Mouse (Mus musculus) mesoderm, embryonic 11.5 days (tissue): Measurements from ENCODE around the gene Myl3.

Experiments
- DNase-seq: peaks from one replicate; pipeline ENCODE4 v3.0.0-alpha.2; 2012; ENCODE audit warnings: low read depth, low spot score

Gene Myl3

DNA sequence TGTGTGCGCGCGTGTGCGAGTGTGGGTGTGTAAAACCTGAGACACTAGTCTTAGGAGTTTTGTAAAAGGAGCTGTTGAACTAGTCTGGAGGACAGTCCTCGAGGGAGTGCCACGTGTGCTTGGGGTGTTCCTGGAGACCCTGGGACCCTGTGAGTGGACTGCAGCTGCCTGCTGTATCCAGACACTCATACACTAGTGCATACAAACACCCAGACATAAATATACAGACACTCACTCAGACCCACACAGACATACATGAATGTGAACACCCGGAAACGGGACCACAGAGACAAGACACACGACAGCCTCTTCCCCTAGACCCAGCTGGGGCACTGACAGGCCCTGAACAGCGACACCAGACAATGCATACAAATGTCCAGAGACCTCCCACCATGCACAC, 21.1 kb downstream of the Myl3 start:
- DNase-seq, result no peak

DNA sequence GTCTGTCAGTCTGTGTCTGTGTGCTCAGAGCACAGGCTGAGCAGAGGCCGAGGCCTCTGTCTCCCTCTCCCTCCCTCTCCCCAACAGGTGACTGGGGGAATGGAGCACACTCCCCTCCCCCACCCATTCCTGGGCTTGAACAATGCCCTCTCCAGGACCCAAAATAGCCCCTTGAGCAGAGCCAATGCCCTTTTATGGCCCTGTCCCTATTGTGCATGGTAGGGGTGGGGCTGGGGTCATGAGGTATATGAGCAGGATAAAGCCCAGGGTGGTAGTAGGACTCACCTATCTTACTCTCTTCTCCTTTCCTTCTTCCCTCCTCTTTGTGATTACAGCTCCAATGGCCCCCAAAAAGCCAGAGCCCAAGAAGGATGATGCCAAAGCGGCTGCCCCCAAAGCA, 21.7 kb downstream of the Myl3 start:
- no peak for DNase-seq

DNA sequence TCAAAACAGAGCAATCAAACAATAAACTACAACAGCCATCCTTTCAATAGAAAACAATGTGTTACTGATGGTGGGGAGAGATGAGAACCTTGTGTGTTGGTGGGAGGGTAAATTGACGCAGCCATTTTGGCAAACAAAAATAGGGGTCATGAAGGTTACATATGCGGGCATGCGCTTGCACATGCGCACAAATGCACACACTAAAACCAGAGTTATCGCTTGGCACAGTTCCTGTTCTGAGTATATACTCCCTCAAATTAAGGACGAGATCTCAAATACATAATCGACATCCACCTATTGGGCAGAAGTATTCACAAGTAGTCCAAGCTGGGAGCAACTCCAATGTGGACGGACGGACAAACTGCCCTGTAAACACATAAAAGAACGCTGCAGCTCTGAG, 30.7 kb downstream of the Myl3 start:
- DNase-seq, result no peak

DNA sequence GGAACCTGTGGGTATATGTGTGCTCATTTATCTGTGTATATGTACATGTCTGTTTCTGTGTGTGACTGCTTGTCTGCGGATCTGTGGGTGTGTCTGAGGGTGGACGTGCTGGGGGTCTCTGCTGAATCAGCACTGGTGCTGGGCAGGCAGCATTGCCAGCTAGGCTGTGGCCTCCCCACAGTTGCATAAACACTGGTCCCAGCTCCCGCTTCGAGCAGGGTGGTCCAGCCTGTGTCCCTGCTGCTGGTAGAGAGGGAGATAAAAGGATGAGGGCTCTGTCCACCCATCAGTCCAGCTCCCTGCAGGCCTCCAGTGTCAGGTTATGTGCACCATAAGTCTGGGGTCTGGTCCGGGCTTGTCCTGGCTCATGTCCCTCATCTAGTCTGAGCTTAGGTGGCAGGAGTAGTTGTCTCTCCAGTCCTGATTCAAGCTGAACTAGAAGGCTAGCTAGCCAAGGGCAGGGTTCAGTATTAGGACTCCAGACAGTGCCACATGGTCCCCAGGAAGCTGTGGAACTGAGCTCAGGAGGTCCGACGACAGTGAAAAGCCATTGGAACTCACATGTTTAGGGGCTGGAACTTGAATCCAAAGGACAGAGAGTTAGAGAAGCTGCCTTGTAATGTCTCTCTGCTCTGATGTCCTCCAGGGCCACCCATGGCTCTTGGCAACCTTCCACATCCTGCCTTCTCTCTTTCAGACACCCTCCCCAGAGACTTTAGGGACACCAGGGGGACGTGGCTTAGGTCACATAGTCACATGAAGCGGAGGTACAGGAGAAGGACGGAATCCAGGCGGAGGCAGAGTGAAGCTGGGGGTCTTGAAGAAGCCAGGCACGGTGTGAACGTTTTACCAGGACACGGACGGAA, 33.0 kb downstream of the Myl3 start:
- DNase-seq, result no peak

DNA sequence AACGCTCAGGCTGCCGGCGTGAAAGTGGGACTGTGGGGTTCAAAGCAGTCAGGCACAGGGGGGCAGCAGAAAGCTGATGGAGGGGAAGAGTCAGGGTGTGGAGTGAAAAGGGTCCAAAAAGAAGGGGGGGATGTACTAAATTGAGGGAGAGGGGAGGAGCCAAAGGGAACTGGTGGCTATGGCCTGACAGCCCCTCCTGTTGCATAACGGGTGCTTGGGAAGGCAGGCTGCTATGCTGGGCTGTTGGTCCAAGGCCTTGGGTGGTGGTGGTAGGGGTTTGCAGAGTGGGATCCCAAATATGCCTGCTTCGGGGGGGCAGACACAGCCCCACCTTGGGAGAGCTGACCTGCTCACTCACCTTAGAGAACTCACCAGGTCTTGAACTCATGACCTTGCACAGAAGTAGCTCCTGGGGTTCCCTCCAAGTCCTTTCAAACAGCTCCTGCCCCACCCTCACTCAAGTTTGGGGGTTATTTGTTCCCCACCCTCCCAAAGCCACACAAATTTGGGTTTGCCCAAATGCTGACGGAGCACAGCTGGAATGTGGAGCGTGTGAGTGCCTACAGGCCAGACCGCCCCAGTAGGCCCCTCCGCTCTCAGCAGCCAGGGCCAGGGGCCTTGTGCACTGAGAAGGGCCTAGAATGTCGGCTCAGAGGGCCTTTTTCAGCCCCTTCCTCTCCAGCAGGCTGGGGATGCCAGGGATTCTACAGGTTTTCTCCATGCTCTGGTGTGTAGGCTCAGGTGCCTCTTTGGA, 33.8 kb downstream of the Myl3 start:
- no peak for DNase-seq

DNA sequence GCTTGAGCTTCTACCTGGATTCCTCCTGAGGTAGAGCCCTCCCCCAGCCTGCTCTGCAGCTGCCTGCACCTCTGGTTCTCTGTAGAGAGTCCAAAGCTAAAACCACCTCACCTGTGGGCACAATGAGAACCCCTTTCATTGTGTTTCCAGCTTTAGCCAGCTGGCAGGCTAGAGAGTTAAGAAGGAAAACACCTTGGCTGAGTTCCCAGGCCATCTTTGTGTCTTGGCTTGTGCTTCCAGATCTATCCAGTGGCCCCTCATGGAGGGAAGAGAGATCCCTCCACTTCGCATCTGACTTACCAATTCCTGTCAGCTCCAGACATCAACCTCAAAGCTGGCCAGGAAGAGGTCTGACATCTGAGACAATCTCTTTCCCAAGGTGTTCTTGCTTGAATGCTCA, 36.4 kb downstream of the Myl3 start:
- DNase-seq, result no peak

DNA sequence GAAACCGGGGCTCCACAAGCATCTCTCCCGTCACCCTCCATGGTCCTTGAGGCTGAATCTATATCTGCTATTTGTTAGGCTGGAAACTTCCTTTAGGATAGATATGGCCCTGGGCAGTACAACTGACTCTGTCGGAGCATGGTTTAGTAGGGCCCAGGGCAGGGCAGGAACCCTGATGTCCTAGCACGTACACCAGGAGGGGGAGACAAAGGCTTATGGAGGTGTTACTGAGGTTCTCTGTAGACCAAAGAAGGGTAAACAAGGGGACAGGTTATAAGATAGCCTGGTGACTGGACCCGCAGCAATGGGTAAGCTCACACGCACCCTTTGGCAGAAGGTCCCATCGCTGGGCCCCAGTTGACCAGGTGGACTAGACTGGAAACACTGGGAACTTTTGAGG, 36.9 kb downstream of the Myl3 start:
- no peak for DNase-seq

DNA sequence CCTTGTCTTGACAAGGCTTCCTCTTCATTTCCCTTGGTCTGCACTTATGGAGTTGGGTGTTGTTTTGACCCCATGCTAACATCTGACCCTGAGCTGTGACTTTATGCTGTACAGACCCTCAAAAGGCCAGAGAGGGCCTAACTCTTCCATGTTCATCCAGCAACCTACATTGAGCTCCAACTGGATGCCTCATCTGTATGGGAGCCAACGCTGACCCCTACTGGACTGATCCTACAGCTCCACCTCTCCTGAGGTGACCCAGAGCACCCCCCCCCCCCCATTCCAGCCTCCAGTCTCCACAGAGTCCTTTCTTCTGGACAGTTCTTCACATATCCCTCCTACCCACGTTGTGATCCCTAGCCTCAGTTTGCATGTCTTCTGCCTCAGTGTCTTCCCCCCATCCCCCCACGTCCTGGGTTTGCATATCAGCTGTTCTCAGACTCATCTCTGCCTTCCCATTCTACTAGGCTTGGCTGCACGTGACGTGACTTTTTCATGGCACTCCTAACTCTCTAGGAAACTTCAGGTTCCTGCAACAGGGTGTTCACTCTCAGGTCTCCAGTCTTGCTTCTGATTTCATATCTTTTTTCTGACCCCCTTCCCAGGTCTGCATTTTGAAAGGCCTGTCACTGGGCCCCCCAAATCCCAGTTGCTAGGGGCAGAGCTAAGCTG, 37.7 kb downstream of the Myl3 start:
- DNase-seq, result peak; percentile 48

DNA sequence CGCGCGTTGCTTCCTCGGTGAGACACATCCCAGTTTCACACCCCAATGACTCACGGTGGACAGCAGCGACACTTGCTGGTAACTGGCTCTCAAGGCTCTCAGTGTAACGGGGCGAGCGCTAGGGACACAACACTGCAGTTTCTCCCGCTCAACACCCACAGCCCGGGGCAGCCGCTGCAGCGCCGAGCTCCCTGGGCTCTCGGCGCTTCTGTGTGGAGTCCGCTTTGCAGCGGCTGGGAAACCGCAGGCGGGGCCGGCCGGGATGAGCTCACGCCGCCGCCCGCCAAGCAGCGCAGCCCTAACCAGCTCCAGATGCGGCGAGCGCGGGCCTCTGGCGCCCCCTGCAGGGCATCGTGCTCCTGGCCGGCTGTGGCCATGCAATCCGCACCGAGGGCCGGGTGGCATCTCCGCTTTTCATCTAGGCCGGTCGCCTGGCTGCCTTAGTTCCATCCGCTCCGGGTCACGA, 39.6 kb downstream of the Myl3 start:
- DNase-seq, result peak; percentile 93

DNA sequence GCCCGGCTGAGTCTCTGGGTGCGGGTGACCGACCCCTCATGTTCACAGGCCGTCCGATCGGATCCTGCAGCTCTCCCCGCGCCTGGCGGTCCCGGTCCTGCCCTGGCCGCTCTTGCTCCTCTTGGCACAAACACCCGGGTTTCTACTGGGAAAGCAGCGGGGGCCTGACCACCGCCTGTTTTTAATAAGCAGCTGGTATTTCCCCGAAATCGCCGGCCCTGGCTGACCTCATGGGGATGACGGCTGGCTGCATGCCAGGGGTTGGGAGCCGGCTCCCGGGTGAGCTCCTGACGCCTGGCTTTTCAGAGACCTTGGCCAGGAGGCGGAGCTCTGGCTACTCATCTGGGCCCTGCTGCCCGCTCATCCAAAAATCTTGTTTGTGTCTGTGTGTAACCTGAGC, 40.1 kb downstream of the Myl3 start:
- peak; percentile 86 for DNase-seq

DNA sequence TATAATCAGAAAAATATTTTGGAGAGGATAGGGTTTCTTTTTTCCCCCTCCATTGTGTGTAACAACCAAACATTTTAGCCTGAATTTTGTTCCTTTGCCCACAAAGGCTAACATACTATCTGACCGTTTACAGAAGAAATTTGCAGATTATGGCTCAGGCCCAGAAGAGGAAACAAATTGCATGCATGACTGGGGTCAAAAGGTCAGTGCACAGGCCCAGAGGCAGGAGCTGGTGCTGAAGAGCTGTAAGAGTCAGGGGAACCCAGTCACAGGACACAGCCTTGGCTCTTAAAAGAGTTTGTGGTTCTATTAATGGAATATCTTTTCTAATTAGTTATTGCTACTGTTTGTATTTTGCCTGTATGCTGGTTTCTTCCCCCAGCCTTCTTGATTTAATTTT, 42.0 kb downstream of the Myl3 start:
- peak; percentile 32 for DNase-seq

DNA sequence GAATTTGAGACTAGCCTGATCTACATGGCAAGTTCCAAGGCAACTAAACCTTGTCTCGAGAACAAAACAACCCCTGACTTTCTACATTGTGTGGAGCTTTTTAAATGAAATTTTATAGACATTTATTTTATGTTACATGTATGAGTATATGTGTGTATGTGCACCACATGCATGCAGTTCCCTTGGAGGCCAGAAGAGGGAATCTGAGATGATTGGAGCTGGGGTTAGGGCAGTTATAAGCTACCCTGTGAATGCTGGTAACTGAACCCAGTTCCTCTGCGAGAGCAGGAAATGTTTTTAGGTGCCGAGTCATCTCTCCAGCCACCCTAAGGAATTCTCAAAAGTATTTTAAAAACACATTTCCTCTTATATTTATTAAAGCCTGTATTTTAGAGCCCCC, 46.5 kb downstream of the Myl3 start:
- no peak for DNase-seq

DNA sequence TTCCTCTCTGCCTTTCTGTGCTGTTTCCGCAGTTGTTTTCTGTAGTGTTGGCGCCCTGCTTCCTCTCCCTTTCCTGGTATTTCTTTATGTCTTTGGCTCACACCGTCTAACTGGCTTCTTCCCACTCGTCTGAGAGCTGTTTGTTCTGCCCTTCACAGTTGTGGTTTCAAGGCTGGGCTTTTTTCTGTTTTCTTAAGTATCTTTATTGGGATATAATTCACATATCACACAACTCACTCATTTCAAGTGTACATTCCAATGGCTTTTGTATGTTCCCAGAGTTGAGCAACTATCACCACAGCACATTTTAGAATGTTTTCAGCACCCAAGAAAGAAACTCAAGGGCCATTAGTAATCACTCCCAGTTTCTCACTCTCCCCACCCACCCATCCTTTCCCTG, 48.8 kb downstream of the Myl3 start:
- DNase-seq, result no peak

DNA sequence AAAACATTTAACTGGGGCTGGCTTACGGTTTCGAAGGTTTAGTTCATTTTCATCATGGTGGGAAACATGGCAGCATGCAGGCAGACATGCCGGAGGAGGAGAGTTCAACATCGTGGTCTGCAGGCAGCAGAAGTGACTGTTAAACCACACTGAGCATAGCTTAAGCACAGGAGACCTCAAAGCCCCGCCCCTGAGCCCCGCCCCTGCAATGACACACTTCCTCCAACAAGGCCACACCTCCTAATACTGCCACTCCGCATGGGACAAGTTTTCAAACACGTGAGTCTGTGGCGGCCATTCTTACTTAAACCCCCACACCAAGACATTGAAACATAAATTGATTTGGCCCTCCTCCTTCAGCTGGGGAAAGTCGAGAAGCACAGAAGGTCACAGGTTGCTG, 55.4 kb downstream of the Myl3 start:
- no peak for DNase-seq

DNA sequence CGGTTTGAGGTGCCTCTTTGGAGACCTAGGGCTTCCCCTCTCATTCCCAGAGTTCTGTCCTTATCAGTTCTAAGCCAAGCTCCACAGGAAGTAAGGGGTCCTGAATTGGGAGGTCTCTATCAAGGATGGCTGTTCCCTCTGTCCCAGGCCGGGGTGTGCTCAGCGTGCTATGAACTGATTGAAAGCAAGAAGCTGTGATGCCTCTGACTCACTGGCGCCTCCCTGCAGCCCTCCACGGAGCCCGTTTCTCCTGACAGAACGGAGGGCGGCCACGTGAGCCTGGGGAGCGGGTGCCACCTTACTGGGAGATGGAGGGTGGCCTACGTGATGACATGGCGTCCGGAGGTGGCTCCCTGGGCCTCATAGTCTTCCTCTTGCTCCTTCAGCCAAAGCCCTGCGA, 56.2 kb downstream of the Myl3 start, which contains the start of gene Prss42:
Prss42 (plus strand) TSS at position 301 of the 400 bp plus-strand sequence.
- DNase-seq, result no peak

DNA sequence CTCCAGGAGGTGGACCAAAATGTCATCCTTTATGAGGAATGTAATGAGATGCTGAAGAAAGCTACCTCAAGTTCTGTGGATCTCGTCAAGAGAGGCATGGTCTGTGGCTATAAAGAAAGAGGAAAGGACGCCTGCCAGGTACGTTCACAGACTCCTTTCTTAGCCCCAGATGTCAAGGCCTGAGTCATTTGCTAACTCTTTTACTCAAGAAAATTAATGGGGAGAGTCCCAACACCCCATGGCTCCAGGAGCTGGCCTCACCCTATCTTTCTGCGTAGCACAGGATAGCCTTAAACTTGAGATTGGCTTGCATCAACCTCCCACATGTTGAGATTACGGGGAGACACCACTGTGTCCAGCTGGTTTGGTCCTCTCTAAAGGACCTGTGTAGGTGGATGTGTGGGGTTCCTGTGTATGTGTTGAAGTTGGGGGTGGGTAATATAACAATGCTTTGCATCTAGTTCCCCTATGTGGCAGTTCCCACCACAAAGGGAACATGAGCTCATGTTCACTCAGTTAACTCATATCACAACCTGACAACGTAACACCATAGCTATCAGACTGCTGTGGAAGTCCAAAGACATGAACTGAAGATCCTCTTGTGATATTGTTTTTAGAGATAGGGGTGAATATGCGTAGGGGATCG, 59.3 kb downstream of the Myl3 start:
- DNase-seq, result no peak

DNA sequence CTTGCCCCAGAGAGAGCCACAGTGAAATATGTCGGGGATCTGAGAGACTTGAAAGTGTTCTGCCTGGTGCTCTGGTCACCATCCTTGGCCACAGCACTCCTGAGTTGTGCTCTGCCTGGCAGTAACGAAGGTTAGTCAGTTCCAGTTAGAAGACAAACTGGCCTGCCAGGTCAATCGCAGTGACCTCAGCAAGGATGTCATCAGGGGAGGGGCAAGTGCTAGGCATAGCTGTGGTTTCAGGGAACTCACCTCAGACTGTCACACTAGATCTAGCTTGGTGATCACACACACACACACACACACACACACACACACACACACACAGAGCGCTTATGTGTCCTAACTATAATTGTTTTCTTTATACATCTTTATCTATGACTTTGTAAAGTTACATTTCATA, 61.6 kb downstream of the Myl3 start:
- no peak for DNase-seq

DNA sequence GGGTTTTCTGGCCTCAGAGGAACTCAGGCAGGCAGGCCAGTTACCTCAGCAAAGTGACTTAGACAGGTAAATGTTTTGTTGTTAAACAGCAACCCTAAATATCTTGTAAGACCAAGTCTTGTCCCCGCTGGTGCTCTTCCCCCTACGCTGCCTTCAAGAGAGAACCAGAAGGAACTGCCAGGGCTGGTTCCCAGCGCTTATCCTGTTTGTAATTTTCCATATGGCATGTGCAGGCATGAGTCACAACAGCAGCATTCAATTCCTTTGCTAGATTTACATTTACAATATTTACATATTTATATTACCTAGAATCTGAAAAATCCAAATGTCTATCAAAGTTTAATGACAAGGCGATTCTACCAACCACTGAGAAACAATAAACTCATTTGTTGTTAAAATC, 68.4 kb downstream of the Myl3 start:
- DNase-seq, result no peak

DNA sequence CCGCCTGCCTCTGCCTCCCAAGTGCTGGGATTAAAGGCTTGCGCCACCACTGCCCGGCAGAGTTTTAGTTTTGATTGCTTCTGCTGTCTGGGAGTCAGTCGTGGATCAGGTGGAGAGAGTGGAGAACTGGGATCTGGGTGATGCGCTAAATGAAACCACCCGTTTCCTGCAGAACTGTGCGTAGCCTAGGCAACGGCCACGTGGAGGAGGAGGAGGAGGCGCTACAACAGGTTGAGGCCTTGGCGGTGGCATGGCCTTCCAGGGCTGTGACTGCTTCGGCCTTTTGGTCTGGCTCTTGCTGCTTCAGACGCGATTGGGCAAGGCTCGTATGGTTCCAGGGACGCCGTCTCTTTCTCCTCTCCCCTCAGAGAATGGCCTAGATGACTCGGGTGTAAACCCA, 72.1 kb downstream of the Myl3 start, which contains the start of gene Prss44:
Prss44 (plus strand) TSS at position 206 of the 400 bp plus-strand sequence.
- DNase-seq, result peak; percentile 6
